Mouse (Mus musculus) ES-CJ7 (cell line): ENCODE measurements at regions not wholly inside any gene's neighbourhood (a gene's known extent, or its start where the extent isn't known, plus 50 kb on each side); places are given as distances from the start of the nearest gene placed in this dataset.

Experiments
- DNase-seq: peaks from one replicate; pipeline ENCODE4 v3.0.0; 2011; ENCODE audit warnings: low read depth, low spot score

GRCm38 (mm10) chr15:61007461-61008059, 84.7 kb upstream of the A1bg start:
- no peak for DNase-seq

GRCm38 (mm10) chr15:61006608-61007007, 83.8 kb upstream of the A1bg start:
- no peak for DNase-seq

GRCm38 (mm10) chr15:60993971-60994690, 71.3 kb upstream of the A1bg start:
- DNase-seq = no peak

- no peak for DNase-seq
Measured at GRCm38 (mm10) chr15:60993394-60993793, 70.6 kb upstream of the A1bg start.

- DNase-seq = no peak
Measured at GRCm38 (mm10) chr15:60982576-60982975, 59.8 kb upstream of the A1bg start.
